Mouse (Mus musculus) bone marrow macrophage, adult 2 months (primary cell): ENCODE measurements around the gene Prkn.

Experiments used
- CTCF ChIP-seq: IDR thresholded peaks from 2 replicates; pipeline ENCODE4 v1.5.1; 2012; ENCODE audit warnings: low read depth, mild to moderate bottlenecking, low read length, moderate library complexity
- POLR2A ChIP-seq: IDR thresholded peaks from 2 replicates; pipeline ENCODE4 v1.6.1; 2012; ENCODE audit warnings: mild to moderate bottlenecking, low read depth, low read length, borderline replicate concordance

DNA sequence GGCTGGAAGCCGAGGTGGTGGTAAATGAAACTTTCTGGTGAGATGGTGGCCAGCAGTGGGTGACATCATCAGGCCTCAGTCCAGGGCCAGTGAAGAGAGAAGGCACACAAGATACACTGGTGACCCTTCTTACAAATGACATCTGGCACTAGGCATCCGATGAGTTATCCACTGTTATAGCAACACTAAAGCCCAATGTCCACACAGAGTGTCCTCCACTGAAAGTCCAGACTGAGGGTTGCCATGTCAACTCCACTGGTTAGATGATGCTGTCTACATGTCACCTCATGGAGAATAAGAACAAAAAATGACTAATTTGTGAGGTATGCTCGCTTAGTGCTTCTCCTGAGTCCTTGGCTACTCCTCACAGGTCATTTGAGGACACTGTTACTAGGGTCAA lies 1210.8 kb downstream of the Prkn start:
- TF ChIP-seq CTCF (no peak), POLR2A (no peak)
